Mouse (Mus musculus) liver, postnatal 0 days (tissue): Measurements from ENCODE around the gene Bclaf1.

ENCODE experiments used
- CTCF ChIP-seq: sonication (generic); IDR thresholded peaks from 2 replicates; pipeline ENCODE4 v1.5.1; 2016; ENCODE audit warnings: antibody characterized with exemption, low read depth
- EP300 ChIP-seq: IDR thresholded peaks from 2 replicates; pipeline ENCODE4 v1.6.1; 2016; ENCODE audit warnings: antibody characterized with exemption, low read depth, mild to moderate bottlenecking

DNA sequence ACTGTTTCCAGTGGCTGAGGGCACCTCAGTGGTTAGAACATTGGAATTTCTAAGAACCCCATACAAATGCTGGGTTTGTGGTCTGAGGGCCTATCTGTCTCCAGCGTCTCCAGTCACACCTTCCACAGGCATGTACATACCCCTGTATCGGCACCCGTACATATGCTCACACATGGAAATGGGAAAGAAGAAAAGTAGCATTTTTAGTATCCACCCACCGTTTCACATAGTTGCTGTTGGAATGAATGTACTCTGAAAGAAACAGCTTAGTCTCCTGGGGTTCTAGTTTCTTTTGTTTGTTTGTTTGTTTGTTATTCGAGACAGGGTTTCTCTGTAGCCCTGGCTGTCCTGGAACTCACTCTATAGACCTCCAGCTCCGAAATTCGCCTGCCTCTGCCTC is 25.6 kb downstream of the Bclaf1 start:
- TF ChIP-seq EP300 (no peak), CTCF (no peak)
